Mouse (Mus musculus) forebrain, embryonic 14.5 days (tissue): Measurements from ENCODE around the gene Capn8. TPM values are rescaled to one million over a fixed set of nuclear protein-coding genes. Genes with fewer than 3 reads are reported as not detected.
A peak's percentile ranks its signal among the peaks of the same experiment; 100 is the strongest.

Experiments
- ATAC-seq: fragments of 200-750 bp; cut with Nextera tagmentation; 2 replicates; pipeline ENCODE4 v1.8.0; 2017; ENCODE audit warnings: mild to moderate bottlenecking, moderate library complexity
- DNase-seq: peaks from one replicate; pipeline ENCODE4 v3.0.0-alpha.2; 2015; ENCODE audit warnings: low spot score
- H3K27ac ChIP-seq: fragments of 300-500 bp; sonication (generic); 2 replicates; pipeline ENCODE4 v1.5.1; 2014; ENCODE audit warnings: low read depth, mild to moderate bottlenecking, control low read depth, low read length, moderate library complexity
- H3K27me3 ChIP-seq: fragments of 300-500 bp; sonication (generic); replicated peaks from 2 replicates; pipeline ENCODE4 v1.6.1; 2014; ENCODE audit warnings: low read length, control low read depth, mixed read lengths; ENCODE audit not compliant: control insufficient read depth, insufficient read depth
- H3K36me3 ChIP-seq: fragments of 300-500 bp; sonication (generic); 2 replicates; pipeline ENCODE4 v1.6.1; 2014; ENCODE audit warnings: low read length, control low read depth; ENCODE audit not compliant: control insufficient read depth, insufficient read depth
- H3K4me1 ChIP-seq: fragments of 300-500 bp; sonication (generic); 2 replicates; pipeline ENCODE4 v1.6.1; 2014; ENCODE audit warnings: antibody characterized with exemption, low read length, control low read depth; ENCODE audit not compliant: control insufficient read depth, insufficient read depth
- H3K4me2 ChIP-seq: fragments of 300-500 bp; sonication (generic); 2 replicates; pipeline ENCODE4 v1.6.1; 2014; ENCODE audit warnings: mild to moderate bottlenecking, control low read depth, low read length
- H3K4me3 ChIP-seq: fragments of 300-500 bp; sonication (generic); 2 replicates; pipeline ENCODE4 v1.5.1; 2014; ENCODE audit warnings: low read depth, low read length, control low read depth
- H3K9ac ChIP-seq: fragments of 300-500 bp; sonication (generic); 2 replicates; pipeline ENCODE4 v1.6.1; 2014; ENCODE audit warnings: mild to moderate bottlenecking, low read length, control low read depth, moderate library complexity
- H3K9me3 ChIP-seq: fragments of 300-500 bp; sonication (generic); replicated peaks from 2 replicates; pipeline ENCODE4 v1.6.1; 2016; ENCODE audit warnings: low read length, control low read depth, mixed read lengths; ENCODE audit not compliant: control insufficient read depth
- WGBS: fragments of 180-500 bp; shearing (Covaris S2); extraction: QIAGEN DNeasy Blood & Tissue Kit; methylation state at CpG from one replicate; pipeline ENCODE4 v1.1.7; 2014; 5-methylcytosine and 5-hydroxymethylcytosine counted together
- polyA plus RNA-seq: library from polyadenylated mRNA; unstranded; fragments of >200 nt; fragmentation: Nextera tagmentation; extraction: Ambion mirVana; gene quantifications from 2 replicates; pipeline ENCODE4 v1.2.1, GENCODE M21; 2014

Gene Capn8
- polyA plus RNA-seq, 1 experiment from 2014 or later, result 0.06 TPM

DNA sequence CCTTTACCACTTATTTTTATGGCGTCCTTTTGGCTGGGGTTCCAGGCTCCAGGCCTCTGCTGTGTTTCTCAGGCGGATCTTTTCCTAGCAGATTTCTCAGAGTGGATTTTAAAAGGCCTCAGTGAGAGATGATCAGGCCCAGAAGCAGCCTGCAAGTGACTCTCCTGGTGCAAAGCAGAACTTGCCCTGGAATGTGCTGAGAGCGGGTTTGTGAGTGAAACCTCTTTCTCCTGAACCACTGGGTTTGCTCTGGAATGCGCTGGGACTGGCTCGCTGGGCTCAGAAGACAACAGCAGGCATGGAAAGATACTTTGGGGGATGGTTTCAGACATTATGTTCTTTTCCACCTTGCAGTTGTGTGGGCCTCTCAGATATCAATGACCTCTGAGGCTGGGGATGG is 22.7 kb upstream of the Capn8 start:
- 70% methylated on average over 5 of the region's 5 CpGs for WGBS
- no peak overlapping the region for H3K27ac ChIP-seq

GRCm38 (mm10) chr1:182543136-182543535 is 21.7 kb upstream of the Capn8 start:
- 87% methylated on average over 8 of the region's 8 CpGs for WGBS

More for the DNA sequence above, 22.7 kb upstream of the Capn8 start:
- DNase-seq (no peak), ATAC-seq (no peak)
- H3K9me3 ChIP-seq, result no peaks in the 10 kb centered on the region
- H3K27me3 ChIP-seq, result no peaks in the 10 kb centered on the region
- no peak overlapping the region for H3K4me2 ChIP-seq
- H3K36me3 ChIP-seq, result no peaks in the 10 kb centered on the region
- no peak overlapping the region for H3K9ac ChIP-seq
- no peaks in the 10 kb centered on the region for H3K4me1 ChIP-seq
- H3K4me3 ChIP-seq, result no peak overlapping the region

DNA sequence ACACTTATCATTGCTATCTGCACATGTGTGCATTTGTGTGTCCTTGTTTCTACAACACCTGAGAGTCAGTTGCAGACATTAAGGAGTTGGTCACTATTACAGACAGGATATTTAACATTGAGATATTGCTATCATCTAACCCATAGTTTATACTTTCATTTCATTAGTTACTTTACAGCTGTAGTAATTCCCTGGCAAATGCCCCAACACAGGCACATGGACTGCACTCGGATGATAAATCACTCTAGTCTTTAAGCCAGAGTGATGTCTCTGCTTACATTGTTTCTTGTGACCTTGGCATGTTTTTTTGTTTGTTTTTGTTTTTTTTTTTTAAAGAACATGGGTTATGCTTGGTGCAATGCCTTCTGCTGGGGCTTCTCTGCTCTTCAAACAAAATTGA is 20.9 kb upstream of the Capn8 start:
- no peaks in the 10 kb centered on the region for H3K4me1 ChIP-seq
- H3K27me3 ChIP-seq, result no peaks in the 10 kb centered on the region
- no peak overlapping the region for H3K27ac ChIP-seq
- H3K4me3 ChIP-seq, result no peak overlapping the region
- H3K9me3 ChIP-seq, result no peaks in the 10 kb centered on the region
- no peak overlapping the region for H3K4me2 ChIP-seq
- no peaks in the 10 kb centered on the region for H3K36me3 ChIP-seq
- WGBS, result 67% methylated on average over 1 of the region's 1 CpGs
- ATAC-seq (no peak), DNase-seq (no peak)
- H3K9ac ChIP-seq, result no peak overlapping the region

More at GRCm38 (mm10) chr1:182543136-182543535, 21.7 kb upstream of the Capn8 start:
- Histone ChIP-seq H3K9ac (no peak overlapping the region), H3K4me3 (no peak overlapping the region), H3K4me2 (no peak overlapping the region), H3K36me3 (no peaks in the 10 kb centered on the region), H3K9me3 (no peaks in the 10 kb centered on the region), H3K27ac (no peak overlapping the region), H3K4me1 (no peaks in the 10 kb centered on the region), H3K27me3 (no peaks in the 10 kb centered on the region)
- ATAC-seq, result no peak
- DNase-seq, result no peak

- no peak for DNase-seq
- Histone ChIP-seq H3K9ac (no peak overlapping the region), H3K36me3 (no peaks in the 10 kb centered on the region), H3K27me3 (no peaks in the 10 kb centered on the region), H3K4me1 (no peaks in the 10 kb centered on the region), H3K4me3 (no peak overlapping the region), H3K27ac (no peak overlapping the region), H3K4me2 (no peak overlapping the region), H3K9me3 (no peaks in the 10 kb centered on the region)
- 84% methylated on average over 8 of the region's 8 CpGs for WGBS
- ATAC-seq, result no peak
Observed at GRCm38 (mm10) chr1:182550761-182551160, 14.0 kb upstream of the Capn8 start.

GRCm38 (mm10) chr1:182553649-182554375 is 11.0 kb upstream of the Capn8 start:
- DNase-seq, result peak; percentile 66
- Histone ChIP-seq H3K4me2 (no peak overlapping the region), H3K9ac (no peak overlapping the region), H3K4me3 (no peak overlapping the region), H3K36me3 (no peaks in the 10 kb centered on the region), H3K27me3 (no peaks in the 10 kb centered on the region), H3K4me1 (no peaks in the 10 kb centered on the region), H3K9me3 (no peaks in the 10 kb centered on the region), H3K27ac (no peak overlapping the region)
- WGBS, result 57% methylated on average over 12 of the region's 12 CpGs
- peak; percentile 83 for ATAC-seq

GRCm38 (mm10) chr1:182558271-182558670 is 6.5 kb upstream of the Capn8 start:
- Histone ChIP-seq H3K27ac (no peak overlapping the region), H3K9ac (no peak overlapping the region), H3K4me3 (no peak overlapping the region), H3K4me1 (no peaks in the 10 kb centered on the region), H3K27me3 (no peaks in the 10 kb centered on the region), H3K36me3 (no peaks in the 10 kb centered on the region), H3K4me2 (no peak overlapping the region), H3K9me3 (no peaks in the 10 kb centered on the region)
- no peak for ATAC-seq
- 74% methylated on average over 4 of the region's 4 CpGs for whole genome bisulfite sequencing
- no peak for DNase-seq

DNA sequence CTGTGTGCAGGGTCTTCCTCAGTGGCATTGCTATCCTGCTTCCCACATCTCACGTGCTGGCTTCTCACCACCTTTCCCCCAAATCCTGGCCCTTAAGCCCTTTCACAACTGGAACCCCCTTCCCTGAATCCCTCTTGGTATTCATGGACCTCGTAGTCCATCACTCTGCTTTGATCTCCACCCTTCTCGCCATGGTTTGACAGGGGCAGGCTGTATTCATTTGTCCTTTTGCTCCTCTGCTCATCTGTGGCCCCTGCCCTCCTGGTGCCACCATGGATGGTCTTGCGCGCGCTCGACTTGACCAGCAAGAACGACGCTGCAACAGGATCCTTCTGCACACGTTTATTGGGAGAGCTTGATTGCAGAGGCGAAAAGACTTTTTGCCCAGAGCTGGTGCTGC is 5.3 kb upstream of the Capn8 start:
- Histone ChIP-seq H3K27me3 (no peaks in the 10 kb centered on the region), H3K9ac (no peak overlapping the region)
- 85% methylated on average over 10 of the region's 11 CpGs for WGBS

DNA sequence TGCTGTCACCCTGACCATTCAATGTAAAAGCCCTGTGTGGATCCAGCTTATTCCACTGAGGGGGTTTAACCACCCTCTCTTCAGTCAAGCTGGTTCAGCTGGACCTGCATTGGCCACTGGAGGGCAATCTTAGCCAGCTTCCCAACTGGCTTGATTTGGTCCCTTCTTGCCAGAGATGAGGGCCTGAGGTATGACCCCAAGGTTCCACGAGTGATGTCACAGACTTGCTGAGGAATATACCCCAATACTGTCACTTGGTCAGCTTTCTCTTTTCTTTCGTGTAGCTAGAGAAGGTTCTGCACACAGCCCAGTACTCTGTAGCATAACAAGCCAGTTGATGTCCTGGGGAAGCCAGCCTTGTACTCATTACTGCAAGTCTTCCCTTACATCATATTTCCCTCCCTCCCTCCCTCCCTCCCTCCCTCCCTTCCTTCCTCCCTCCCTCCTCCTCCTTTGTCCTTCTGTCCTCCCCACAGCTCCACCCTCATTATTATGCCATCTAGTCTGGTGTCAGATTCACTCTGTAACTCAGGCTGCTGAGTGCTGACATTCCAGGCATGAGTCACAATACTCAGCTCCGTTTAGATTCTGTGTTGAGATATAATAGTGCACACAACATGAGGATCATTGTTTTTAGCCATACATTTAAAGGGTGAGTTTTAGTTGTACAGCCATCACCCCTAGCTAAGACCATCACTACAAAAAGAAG is 4.3 kb upstream of the Capn8 start:
- Histone ChIP-seq H3K27me3 (no peaks in the 10 kb centered on the region), H3K36me3 (no peaks in the 10 kb centered on the region), H3K27ac (no peak overlapping the region), H3K9ac (no peak overlapping the region), H3K9me3 (no peaks in the 10 kb centered on the region), H3K4me1 (no peaks in the 10 kb centered on the region), H3K4me3 (no peak overlapping the region), H3K4me2 (no peak overlapping the region)
- 27% methylated on average over 3 of the region's 3 CpGs for WGBS
- DNase-seq (peak; percentile 73), ATAC-seq (peak; percentile 66)

More for the DNA sequence above, 5.3 kb upstream of the Capn8 start:
- DNase-seq (no peak), ATAC-seq (no peak)
- Histone ChIP-seq H3K27ac (no peak overlapping the region), H3K9me3 (no peaks in the 10 kb centered on the region), H3K36me3 (no peaks in the 10 kb centered on the region), H3K4me1 (no peaks in the 10 kb centered on the region), H3K4me3 (no peak overlapping the region), H3K4me2 (no peak overlapping the region)

DNA sequence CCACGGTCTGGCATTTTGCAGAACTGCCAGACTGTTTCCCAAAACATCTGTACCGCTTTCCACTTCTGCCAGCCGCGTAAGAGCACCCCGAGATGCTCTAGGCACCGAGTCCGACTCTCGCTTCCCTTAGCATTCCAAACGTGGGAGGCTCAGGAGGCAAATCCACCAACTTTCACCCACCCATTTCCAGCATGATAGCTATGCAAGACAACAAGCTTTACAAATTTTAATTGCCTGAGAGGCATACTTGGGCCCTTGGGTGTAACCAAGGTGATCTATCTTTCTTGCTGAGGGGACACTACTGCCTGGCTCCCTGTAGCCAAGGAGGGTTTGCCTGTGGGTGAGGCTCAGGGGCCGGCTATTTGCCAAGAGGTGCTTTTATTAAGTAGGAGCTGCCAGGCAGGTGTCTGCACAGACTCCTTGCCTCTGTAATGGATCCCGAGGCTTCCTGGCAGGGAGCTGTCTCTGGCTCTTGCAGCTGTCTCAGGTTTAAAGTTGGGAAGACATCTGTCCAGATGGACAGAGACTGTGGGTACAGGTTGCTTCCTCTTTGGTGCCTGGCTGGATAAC is 2.8 kb upstream of the Capn8 start:
- ATAC-seq, result no peak
- Histone ChIP-seq H3K36me3 (no peaks in the 10 kb centered on the region), H3K4me2 (no peak overlapping the region), H3K9me3 (no peaks in the 10 kb centered on the region), H3K27ac (no peak overlapping the region), H3K4me1 (no peaks in the 10 kb centered on the region), H3K27me3 (no peaks in the 10 kb centered on the region), H3K4me3 (no peak overlapping the region), H3K9ac (no peak overlapping the region)
- DNase-seq, result no peak
- 75% methylated on average over 11 of the region's 11 CpGs for WGBS
